Mouse (Mus musculus) liver, postnatal 0 days (tissue): ENCODE results near the gene Dsel.

Experiments used
- CTCF ChIP-seq: sonication (generic); IDR thresholded peaks from 2 replicates; pipeline ENCODE4 v1.5.1; 2016; ENCODE audit warnings: antibody characterized with exemption, low read depth
- EP300 ChIP-seq: IDR thresholded peaks from 2 replicates; pipeline ENCODE4 v1.6.1; 2016; ENCODE audit warnings: antibody characterized with exemption, low read depth, mild to moderate bottlenecking

GRCm38 (mm10) chr1:111865467-111865866, 749 bp upstream of the Dsel start:
- no peak for TF ChIP-seq CTCF
- no peak for TF ChIP-seq EP300
